Mouse (Mus musculus): ENCODE data around the gene 1700023F06Rik.

- TF ChIP-seq CTCF (IDR thresholded peaks at IDR 0.05; ENCODE audit: borderline replicate concordance, insufficient read depth, low read depth, low read length) = no peak
- no peak for TF ChIP-seq POLR2A (IDR thresholded peaks at IDR 0.05; ENCODE audit: borderline replicate concordance, insufficient read depth, low read length)
These were observed 58.6 kb downstream of the 1700023F06Rik start for GRCm38 (mm10) chr11:103149771-103150170.
